Mouse (Mus musculus) heart, adult 8-10 months (tissue): ENCODE results near the gene Olfr201. TPM values are rescaled to one million over a fixed set of nuclear protein-coding genes. Genes with fewer than 3 reads are reported as not detected.
"Not testable (repeated sequence)": the region's sequence is repeated elsewhere in the genome, so short reads cannot be mapped to it uniquely, and the experiment has no call there.

Experiments used
- DNase-seq: peaks from one replicate; pipeline ENCODE4 v3.0.0; 2022; ENCODE audit warnings: low spot score
- total RNA-seq, 4 experiments: library from RNA; stranded (reverse); gene quantifications; 2 replicates each; pipeline ENCODE4 v1.2.4; 2022

The Olfr201 gene
- total RNA-seq, result not detected

DNA sequence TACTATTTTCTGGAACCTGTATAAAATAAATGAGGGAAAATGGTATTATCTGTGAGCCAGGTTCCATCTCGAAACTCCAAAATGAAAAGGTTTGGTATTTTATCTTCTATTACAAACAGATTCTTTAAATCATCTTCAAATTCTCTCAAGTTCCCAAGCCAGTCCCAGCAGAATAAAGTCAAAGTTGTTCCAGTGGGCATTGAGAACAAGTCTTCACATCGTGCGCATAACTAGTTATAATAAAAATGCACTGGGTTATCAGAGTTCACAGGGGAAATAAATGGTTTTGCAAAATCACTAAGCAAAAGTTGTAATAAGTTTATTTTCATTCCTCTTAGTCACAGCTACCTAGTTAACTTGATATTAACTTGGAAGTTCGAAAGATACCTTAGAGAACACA lies at the start of gene Olfr201:
TSS of gene Olfr201 (minus strand) at position 101 of the 400 bp plus-strand sequence.
- not testable (repeated sequence) for DNase-seq

DNA sequence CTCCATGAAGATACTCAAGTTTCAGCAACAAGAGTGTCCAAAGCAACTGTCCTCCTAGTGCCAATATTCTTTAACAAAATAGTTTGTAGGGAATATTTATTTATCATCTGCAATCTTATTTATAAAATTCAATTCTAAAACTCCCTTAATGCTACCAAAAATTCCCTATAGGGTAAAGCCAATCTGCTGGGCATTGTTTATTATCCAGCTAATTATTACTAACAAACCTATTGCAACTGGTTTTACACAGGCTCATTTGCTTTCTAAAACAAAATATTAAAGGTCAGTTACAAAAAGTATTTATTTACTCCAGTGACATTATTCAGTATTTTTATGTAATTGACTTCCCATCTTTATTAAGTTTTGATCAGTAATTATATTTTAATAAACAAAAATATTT lies 45.7 kb upstream of the Olfr201 start, which contains the start of gene Olfr204:
TSS of gene Olfr204 (minus strand) at position 101 of the 400 bp plus-strand sequence.
- no peak for DNase-seq

DNA sequence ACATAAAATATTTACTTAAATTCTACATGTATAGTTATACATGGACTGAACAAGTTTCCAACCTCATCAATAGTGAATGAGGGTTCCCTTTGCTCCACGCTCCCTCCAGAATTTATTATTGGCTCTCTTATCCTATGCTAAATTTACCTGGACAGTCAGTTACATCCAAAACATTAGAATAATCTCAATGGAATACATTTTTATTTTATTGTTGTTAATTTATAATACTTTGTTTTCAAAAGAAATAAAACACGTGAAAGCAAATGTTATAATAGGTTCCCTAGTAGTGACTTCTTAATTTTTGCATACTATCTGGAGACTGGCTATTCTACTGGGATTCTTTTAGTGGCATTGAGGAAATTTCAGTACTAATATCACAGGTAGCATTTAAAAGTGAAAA lies 26.1 kb upstream of the Olfr201 start, which contains the start of gene Olfr203:
TSS of gene Olfr203 (plus strand) at position 301 of the 400 bp plus-strand sequence.
- no peak for DNase-seq

DNA sequence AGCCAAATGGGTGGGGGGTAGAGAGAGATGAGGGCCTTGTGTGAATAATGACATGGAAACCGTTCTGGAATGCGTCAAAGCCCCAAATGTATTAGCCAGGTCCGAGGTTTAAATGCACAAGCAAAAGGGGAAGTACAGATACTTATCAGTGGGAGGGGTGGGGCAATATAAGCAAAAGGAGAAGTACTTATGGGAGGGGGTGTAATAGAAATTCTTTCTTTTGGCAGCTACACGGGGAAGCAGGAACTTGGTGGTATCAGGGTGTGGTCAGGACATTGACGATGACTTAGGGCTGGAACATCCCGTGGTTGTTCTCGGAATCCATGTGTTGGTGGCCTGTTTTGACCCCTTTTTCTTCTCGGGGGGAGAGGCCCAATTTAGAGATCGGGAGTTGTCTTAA lies 15.1 kb upstream of the Olfr201 start:
- DNase-seq, result not testable (repeated sequence)

DNA sequence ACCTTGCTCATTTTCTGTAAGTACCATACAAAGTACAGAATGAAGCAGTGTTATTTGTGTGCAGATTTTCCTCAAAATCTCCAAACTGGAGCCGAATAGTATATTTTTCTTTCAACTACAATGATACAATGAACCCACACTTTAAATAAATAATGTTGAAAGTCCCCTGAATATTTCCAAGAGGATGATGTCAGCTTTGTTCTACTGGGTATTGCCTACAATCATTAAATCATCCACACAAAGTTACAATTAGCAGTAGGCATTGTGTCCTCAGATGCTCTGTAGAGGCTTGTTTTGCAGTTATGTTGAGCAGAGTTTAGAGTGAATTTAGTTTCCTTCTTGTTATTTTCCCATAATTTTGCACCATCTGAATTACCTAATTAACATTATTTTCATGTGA lies 14.3 kb upstream of the Olfr201 start, which contains the start of gene Olfr202:
TSS of gene Olfr202 (minus strand) at position 101 of the 400 bp plus-strand sequence.
- no peak for DNase-seq

DNA sequence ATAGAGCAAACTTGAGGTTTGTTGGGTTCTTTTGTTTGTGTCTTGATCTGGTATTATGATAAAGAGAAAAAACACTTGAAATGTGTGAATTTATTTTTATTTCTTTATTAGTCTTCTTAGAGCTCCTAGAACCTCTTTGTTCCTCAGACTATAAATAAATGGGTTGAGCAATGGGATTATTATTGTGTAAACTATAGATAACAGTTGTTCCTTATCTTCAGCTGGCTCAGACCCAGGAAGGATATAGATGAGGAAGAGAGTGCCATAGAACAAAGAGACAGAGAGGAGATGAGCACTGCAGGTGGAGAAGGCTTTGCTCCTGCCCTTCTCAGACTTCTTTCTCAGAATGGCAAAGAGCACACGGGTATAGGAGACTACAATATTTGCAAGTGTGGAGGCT lies 11.0 kb upstream of the Olfr201 start:
- no peak for DNase-seq

DNA sequence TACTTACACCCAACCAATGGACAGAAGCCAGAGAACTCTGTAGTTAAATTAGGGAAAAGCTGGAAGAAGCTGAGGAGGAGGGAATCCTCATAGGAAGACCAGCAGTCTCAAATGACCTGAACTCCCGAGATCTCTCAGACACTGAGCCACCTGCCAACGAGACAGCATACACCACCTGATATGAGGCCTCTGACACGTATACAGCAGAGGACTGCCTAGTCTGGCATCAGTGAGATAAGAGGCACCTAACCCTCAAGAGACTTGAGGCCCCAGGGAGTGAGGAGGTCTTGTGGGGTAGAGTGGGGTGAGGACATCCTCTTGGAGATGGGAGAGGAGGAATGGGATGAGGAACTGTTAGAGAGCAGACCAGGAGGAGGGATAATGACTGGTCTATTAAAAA lies 8.1 kb upstream of the Olfr201 start:
- DNase-seq, result no peak

DNA sequence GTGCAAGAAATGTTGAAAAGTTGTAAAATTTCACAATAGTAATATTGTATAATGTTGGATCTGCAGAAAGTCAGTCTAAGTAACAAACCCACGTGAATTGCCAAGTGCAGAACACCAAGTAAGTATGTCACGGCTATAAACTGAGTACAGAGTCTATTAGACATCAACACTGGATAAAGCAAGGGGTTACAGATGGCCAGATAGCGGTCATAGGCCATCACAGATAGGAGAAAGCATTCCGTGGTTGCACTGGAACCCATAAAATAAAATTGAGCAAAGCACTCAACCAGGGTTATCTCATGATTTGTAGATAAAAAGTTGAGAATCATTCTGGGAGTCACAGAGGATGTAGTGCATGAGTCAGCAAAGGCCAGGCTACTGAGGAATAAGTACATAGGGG lies 3.3 kb downstream of the Olfr201 start:
- DNase-seq, result not testable (repeated sequence)

DNA sequence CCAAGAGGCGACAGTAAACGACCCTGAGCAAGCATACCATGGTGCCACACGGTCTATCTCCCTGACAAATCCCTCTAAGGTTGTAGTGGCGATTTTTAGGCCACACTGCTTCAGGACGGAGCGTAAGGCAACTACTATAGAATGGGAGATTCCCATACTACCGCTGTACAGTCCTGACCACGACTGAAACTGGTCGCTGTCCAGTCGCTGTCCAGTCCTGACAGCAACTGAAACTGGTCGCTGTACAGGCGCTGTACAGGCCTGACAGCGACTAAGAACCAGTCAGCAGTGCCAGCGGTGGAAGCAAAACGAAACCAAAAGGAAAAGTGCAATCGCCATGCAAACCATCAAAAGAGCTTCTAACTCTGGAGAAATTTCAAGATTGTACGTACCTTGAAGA lies 22.7 kb downstream of the Olfr201 start:
- DNase-seq, result no peak

DNA sequence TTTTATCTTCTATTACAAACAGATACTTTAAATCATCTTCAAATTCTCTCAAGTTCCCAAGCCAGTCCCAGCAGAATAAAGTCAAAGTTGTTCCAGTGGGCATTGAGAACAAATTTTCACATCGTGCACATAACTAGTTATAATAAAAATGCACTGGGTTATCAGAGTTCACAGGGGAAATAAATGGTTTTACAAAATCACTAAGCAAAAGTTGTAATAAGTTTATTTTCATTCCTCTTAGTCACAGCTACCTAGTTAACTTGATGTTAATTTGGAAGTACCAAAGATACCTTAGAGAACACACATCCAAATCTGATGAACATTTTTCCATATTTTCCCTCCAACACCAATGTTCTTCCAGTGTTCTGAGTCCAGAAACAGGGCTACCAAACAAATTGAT lies 52.8 kb downstream of the Olfr201 start, which contains the start of gene Olfr199:
TSS of gene Olfr199 (minus strand) at position 101 of the 400 bp plus-strand sequence.
- not testable (repeated sequence) for DNase-seq

DNA sequence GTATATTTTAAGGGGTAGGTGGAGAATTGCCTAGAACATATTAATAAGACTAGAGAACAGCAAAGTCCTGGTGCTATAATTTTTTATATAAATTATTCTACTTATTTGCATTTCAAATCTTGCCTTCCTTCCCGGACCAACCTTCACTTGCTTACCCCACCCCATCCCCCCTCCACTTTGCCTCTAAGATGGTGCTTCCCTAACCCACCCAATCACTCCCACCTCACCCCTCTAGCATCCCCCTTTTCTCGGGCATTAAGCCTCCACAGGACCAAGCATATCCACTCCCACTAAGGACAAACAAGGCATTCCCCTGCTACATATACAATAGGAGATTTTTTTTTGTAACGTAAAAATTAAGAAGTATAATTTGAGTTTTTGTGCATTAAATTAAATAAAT lies 54.6 kb downstream of the Olfr201 start:
- DNase-seq, result not testable (repeated sequence)

Other genes with a start within 250 kb of the Olfr201 start
- not detected for gene Olfr186, start 242.3 kb downstream of the Olfr201 start, total RNA-seq
- not detected for gene Olfr187, start 232.9 kb downstream of the Olfr201 start, total RNA-seq
- not detected for gene Olfr190, start 194.6 kb downstream of the Olfr201 start, total RNA-seq
- not detected for gene Olfr191, start 182.8 kb downstream of the Olfr201 start, total RNA-seq
- not detected for gene Olfr193, start 160.8 kb downstream of the Olfr201 start, total RNA-seq
- gene Olfr194, start 151.6 kb downstream of the Olfr201 start, total RNA-seq, result not detected
- not detected for gene Olfr195, start 125.6 kb downstream of the Olfr201 start, total RNA-seq
- not detected for gene Olfr196, start 102.2 kb downstream of the Olfr201 start, total RNA-seq
- not detected for gene Olfr198, start 69.1 kb downstream of the Olfr201 start, total RNA-seq
- not detected for gene Olfr199, start 52.9 kb downstream of the Olfr201 start, total RNA-seq
- gene Olfr202, start 14.2 kb upstream of the Olfr201 start, total RNA-seq, result not detected
- not detected for gene Olfr203, start 26.2 kb upstream of the Olfr201 start, total RNA-seq
- not detected for gene Olfr204, start 45.6 kb upstream of the Olfr201 start, total RNA-seq
- not detected for gene Olfr205, start 58.5 kb upstream of the Olfr201 start, total RNA-seq
- not detected for gene Olfr206, start 76.6 kb upstream of the Olfr201 start, total RNA-seq
- not detected for gene Olfr209, start 91.4 kb upstream of the Olfr201 start, total RNA-seq
- under 1 TPM in 2 of 4 experiments, not detected in 2; 0.12 to 0.13 TPM for gene Gabrr3, start 134.7 kb upstream of the Olfr201 start, total RNA-seq
- 10 to 100 TPM; 14.8 to 19.4 (median 17.3) TPM for gene Riox2, start 199.1 kb upstream of the Olfr201 start, total RNA-seq